Mouse (Mus musculus) duodenum, adult 2 months (tissue): ENCODE measurements around the gene Ubd. TPM values are rescaled to one million over a fixed set of nuclear protein-coding genes. Genes with fewer than 3 reads are reported as not detected.

Source experiments
- polyA plus RNA-seq: library from polyadenylated mRNA; depleted of rRNA; stranded (reverse); fragments of >200 nt; gene quantifications from 2 replicates; pipeline ENCODE4 v1.2.3, GENCODE M21; 2012; ENCODE audit warnings: low replicate concordance; rRNA removed

The Ubd gene
- polyA plus RNA-seq, result 0.11 TPM in 1 of 2 replicates, not detected in the other

GRCm38 (mm10) chr17:37193656-37194055 is at the start of gene Ubd:
TSS of gene Ubd (plus strand) at chr17:37193892.

DNA sequence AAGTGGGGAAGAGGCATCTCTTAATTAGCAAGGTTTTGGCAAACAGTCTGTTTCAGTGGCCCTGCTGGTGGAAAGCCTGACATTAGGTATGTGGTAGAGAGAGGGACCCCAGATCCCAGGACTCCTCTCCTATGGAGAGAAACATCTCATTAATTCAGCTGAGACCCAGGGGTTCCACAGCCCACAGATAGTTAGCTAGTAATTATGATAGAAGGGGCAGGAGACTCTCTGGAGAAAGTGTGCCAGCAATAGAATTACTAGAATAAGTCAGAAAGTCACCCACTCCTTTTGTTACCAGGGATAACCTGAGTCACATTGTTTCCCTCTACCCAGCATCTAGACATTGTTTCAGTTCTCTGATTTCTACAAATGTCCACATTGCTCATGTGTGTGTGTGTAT is 32.3 kb upstream of the Ubd start, which contains the start of gene Olfr93:
Gene Olfr93 (minus strand): TSS at position 101 of the 400 bp plus-strand sequence.

GRCm38 (mm10) chr17:37200894-37201293 is 7.2 kb downstream of the Ubd start, which contains the start of gene Olfr94:
TSS of gene Olfr94 (minus strand) at chr17:37200994.

DNA sequence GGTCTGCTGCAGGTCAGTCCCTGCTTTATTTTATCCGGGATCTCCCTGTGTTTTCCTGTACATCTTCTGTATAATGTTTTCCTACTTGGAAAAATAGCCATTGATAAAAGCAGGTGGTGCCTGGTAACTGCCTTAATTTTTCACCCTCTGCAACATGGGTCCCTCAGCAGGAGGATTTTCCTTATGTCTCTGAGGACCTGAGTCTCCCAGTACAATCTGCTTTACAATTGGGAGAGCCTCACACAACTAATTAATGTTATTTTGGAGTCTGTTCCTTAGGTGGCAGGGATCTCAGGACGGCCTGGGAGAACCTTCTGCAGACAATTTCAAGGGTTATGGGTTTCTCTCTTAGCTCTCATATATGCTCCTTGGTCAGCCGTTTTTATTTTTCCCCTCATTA is 19.3 kb downstream of the Ubd start, which contains the start of gene Olfr95:
Gene Olfr95 (minus strand): TSS at position 101 of the 400 bp plus-strand sequence.

GRCm38 (mm10) chr17:37219846-37220245 is 26.2 kb downstream of the Ubd start, which contains the start of gene Olfr96:
TSS of gene Olfr96 (plus strand) at chr17:37220146.

DNA sequence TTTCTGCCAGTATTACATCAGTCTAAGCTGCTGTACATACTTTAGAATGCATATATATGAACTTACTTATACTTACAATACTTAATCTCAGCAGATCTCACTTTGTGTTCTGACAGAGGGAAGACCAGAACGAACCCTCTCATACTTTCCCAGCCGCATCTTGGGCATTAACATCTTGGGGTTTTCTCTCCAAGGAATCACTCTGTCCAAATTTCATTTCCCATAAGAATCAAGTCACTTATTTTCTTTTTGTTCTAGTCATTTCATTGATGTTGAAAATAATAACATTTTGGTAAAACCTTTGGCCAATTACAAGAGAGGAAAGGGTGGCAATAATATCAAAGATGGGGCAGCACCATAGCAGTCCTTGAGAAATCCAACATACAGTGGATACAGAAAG is 43.5 kb downstream of the Ubd start, which contains the start of gene Olfr97:
Gene Olfr97 (minus strand): TSS at position 101 of the 400 bp plus-strand sequence.

Other genes with a start within 250 kb of the Ubd start
- 21.9 and 27.9 TPM in 2 replicates for gene Ppp1r11, start 242.2 kb upstream of the Ubd start, polyA plus RNA-seq
- 16.1 and 17.6 TPM in 2 replicates for gene Znrd1, start 235.3 kb upstream of the Ubd start, polyA plus RNA-seq
- 0.25 and 0.28 TPM in 2 replicates for gene Znrd1as, start 235.3 kb upstream of the Ubd start, polyA plus RNA-seq
- not detected in 2 replicates for gene 2410137M14Rik, start 212.7 kb upstream of the Ubd start, polyA plus RNA-seq
- 0.19 TPM in 1 of 2 replicates, not detected in the other for gene H2-M5, start 204.4 kb upstream of the Ubd start, polyA plus RNA-seq
- gene Zfp57, start 192.7 kb upstream of the Ubd start, polyA plus RNA-seq, result 0.64 and 1.1 TPM in 2 replicates
- gene Mog, start 170.5 kb upstream of the Ubd start, polyA plus RNA-seq, result not detected in 2 replicates
- gene Gabbr1, start 147.9 kb upstream of the Ubd start, polyA plus RNA-seq, result 5.3 and 11.2 TPM in 2 replicates
- not detected in 2 replicates for gene Olfr90, start 105.4 kb upstream of the Ubd start, polyA plus RNA-seq
- not detected in 2 replicates for gene Olfr91, start 95.6 kb upstream of the Ubd start, polyA plus RNA-seq
- gene Olfr92, start 73.8 kb upstream of the Ubd start, polyA plus RNA-seq, result not detected in 2 replicates
- not detected in 2 replicates for gene Olfr93, start 32.4 kb upstream of the Ubd start, polyA plus RNA-seq
- not detected in 2 replicates for gene Olfr94, start 7.1 kb downstream of the Ubd start, polyA plus RNA-seq
- not detected in 2 replicates for gene Olfr95, start 19.2 kb downstream of the Ubd start, polyA plus RNA-seq
- gene Olfr96, start 26.3 kb downstream of the Ubd start, polyA plus RNA-seq, result not detected in 2 replicates
- gene Olfr97, start 43.4 kb downstream of the Ubd start, polyA plus RNA-seq, result not detected in 2 replicates
- not detected in 2 replicates for gene Olfr98, start 69.9 kb downstream of the Ubd start, polyA plus RNA-seq
- 2.7 and 3.5 TPM in 2 replicates for gene H2-M3, start 76.3 kb downstream of the Ubd start, polyA plus RNA-seq
- gene Olfr99, start 89.6 kb downstream of the Ubd start, polyA plus RNA-seq, result not detected in 2 replicates
- gene Olfr101, start 110.4 kb downstream of the Ubd start, polyA plus RNA-seq, result not detected in 2 replicates
- not detected in 2 replicates for gene Olfr102, start 123.2 kb downstream of the Ubd start, polyA plus RNA-seq
- not detected in 2 replicates for gene Olfr103, start 145.8 kb downstream of the Ubd start, polyA plus RNA-seq
- gene Olfr104-ps, start 165.7 kb downstream of the Ubd start, polyA plus RNA-seq, result not detected in 2 replicates
- gene Olfr105-ps, start 185.1 kb downstream of the Ubd start, polyA plus RNA-seq, result not detected in 2 replicates
- not detected in 2 replicates for gene Olfr106-ps, start 196.5 kb downstream of the Ubd start, polyA plus RNA-seq
- gene Olfr107, start 205.3 kb downstream of the Ubd start, polyA plus RNA-seq, result not detected in 2 replicates